Mouse (Mus musculus): ENCODE results near the gene Parp8.

GRCm38 (mm10) chr13:116990327-116990726, 35.0 kb downstream of the Parp8 start:
- no peak for TF ChIP-seq POLR2A (IDR thresholded peaks at IDR 0.05; ENCODE audit: low read depth, low read length)
- TF ChIP-seq ZC3H11A (IDR thresholded peaks at IDR 0.05; ENCODE audit: low read depth, low read length), result no peak
- TF ChIP-seq CTCF (conservative IDR thresholded peaks at IDR 0.05 in 1 of 2, IDR thresholded peaks at IDR 0.05 in 1 of 2; ENCODE audit: low read depth in 2 of 2, low read length in 2 of 2), result no peak
- no peak for TF ChIP-seq SIN3A (IDR thresholded peaks at IDR 0.05; ENCODE audit: low read length)
- no peak for TF ChIP-seq KAT2A (IDR thresholded peaks at IDR 0.05; ENCODE audit: insufficient replicate concordance, low read length)
- TF ChIP-seq UBTF (IDR thresholded peaks at IDR 0.05; ENCODE audit: low read depth, low read length), result no peak
- TF ChIP-seq PAX5 (IDR thresholded peaks at IDR 0.05; ENCODE audit: low read length), result no peak
- no peak for TF ChIP-seq NELFE (IDR thresholded peaks at IDR 0.05; ENCODE audit: low read depth, low read length)
- TF ChIP-seq POLR2AphosphoS2 (IDR thresholded peaks at IDR 0.05; ENCODE audit: low read depth, low read length), result no peak
- no peak for TF ChIP-seq MEF2A (IDR thresholded peaks at IDR 0.05; ENCODE audit: borderline replicate concordance, low read depth, low read length)
